Mouse (Mus musculus) thymus, adult 2 months (tissue): Measurements from ENCODE around the gene Sacs. TPM values are rescaled to one million over a fixed set of nuclear protein-coding genes. Genes with fewer than 3 reads are reported as not detected.
A peak's percentile ranks its signal among the peaks of the same experiment; 100 is the strongest.
"Not testable (repeated sequence)": the region's sequence is repeated elsewhere in the genome, so short reads cannot be mapped to it uniquely, and the experiment has no call there.

Source experiments
- DNase-seq: peaks from one replicate; pipeline ENCODE4 v3.0.0; 2021
- H3K27ac ChIP-seq: fragments of 200-500 bp; 2 replicates; pipeline ENCODE4 v1.5.1; 2012; ENCODE audit warnings: low read length, control low read depth; ENCODE audit not compliant: control insufficient read depth, insufficient read depth
- H3K27me3 ChIP-seq: fragments of 200-500 bp; 2 replicates; pipeline ENCODE4 v1.6.1; 2012; ENCODE audit warnings: mild to moderate bottlenecking, low read length, moderate library complexity, mixed read lengths; ENCODE audit not compliant: control insufficient read depth, insufficient read depth
- H3K36me3 ChIP-seq: fragments of 200-500 bp; 2 replicates; pipeline ENCODE4 v1.6.1; 2012; ENCODE audit warnings: mild to moderate bottlenecking, low read length, moderate library complexity; ENCODE audit not compliant: control insufficient read depth, insufficient read depth
- H3K4me1 ChIP-seq: fragments of 200-500 bp; replicated peaks from 2 replicates; pipeline ENCODE4 v1.6.1; 2012; ENCODE audit warnings: low read length; ENCODE audit not compliant: control insufficient read depth, insufficient read depth
- H3K4me3 ChIP-seq: fragments of 200-500 bp; 2 replicates; pipeline ENCODE4 v1.5.1; 2012; ENCODE audit warnings: mild to moderate bottlenecking, low read length, control low read depth, moderate library complexity; ENCODE audit not compliant: control insufficient read depth, insufficient read depth
- CTCF ChIP-seq: fragments of 200-500 bp; IDR thresholded peaks from 2 replicates; pipeline ENCODE4 v1.5.1; 2012; ENCODE audit warnings: mild to moderate bottlenecking, control low read depth, low read length, moderate library complexity, borderline replicate concordance; ENCODE audit not compliant: control insufficient read depth, poor library complexity, insufficient read depth; ENCODE audit errors: extremely low read depth
- POLR2A ChIP-seq: fragments of 200-500 bp; IDR thresholded peaks from 2 replicates; pipeline ENCODE4 v1.6.1; 2012; ENCODE audit warnings: mild to moderate bottlenecking, low read length, control low read depth, moderate library complexity; ENCODE audit not compliant: control insufficient read depth, poor library complexity, insufficient read depth; ENCODE audit errors: extremely low read depth
- WGBS: fragments of 180-500 bp; shearing (Covaris S2); methylation state at CpG from one replicate; pipeline ENCODE4 v1.1.7; 2018; 5-methylcytosine and 5-hydroxymethylcytosine counted together
- polyA plus RNA-seq: library from polyadenylated mRNA; depleted of rRNA; stranded (reverse); fragments of >200 nt; gene quantifications from 2 replicates; pipeline ENCODE4 v1.2.3, GENCODE M21; 2012

The Sacs gene
- polyA plus RNA-seq, 1 experiment, result 3.4 TPM

- no peak for DNase-seq
- H3K36me3 ChIP-seq, result no peaks in the 10 kb centered on the region
- no peak overlapping the region for H3K27ac ChIP-seq
- H3K4me3 ChIP-seq, result no peak overlapping the region
- no peaks in the 10 kb centered on the region; the same call in 1 of the 2 replicates for H3K27me3 ChIP-seq
- H3K4me1 ChIP-seq, result no peaks in the 10 kb centered on the region
- WGBS, result 78% methylated on average over 5 of the region's 5 CpGs
- TF ChIP-seq CTCF (no peak), POLR2A (no peak)
These were observed 3.8 kb upstream of the Sacs start for GRCm38 (mm10) chr14:61134381-61135030.

GRCm38 (mm10) chr14:61137410-61137809 lies 847 bp upstream of the Sacs start:
- no peak overlapping the region for H3K27ac ChIP-seq
- H3K36me3 ChIP-seq, result no peaks in the 10 kb centered on the region
- H3K4me3 ChIP-seq, result no peak overlapping the region
- H3K27me3 ChIP-seq, result no peaks in the 10 kb centered on the region; the same call in 1 of the 2 replicates
- no peak for DNase-seq
- no peaks in the 10 kb centered on the region for H3K4me1 ChIP-seq
- 87% methylated on average over 5 of the region's 5 CpGs for WGBS
- TF ChIP-seq CTCF (no peak), POLR2A (no peak)

- no peak for DNase-seq
- WGBS, result 48% methylated on average over 8 of the region's 8 CpGs
- no peaks in the 10 kb centered on the region; the same call in 1 of the 2 replicates for H3K27me3 ChIP-seq
- no peaks in the 10 kb centered on the region for H3K4me1 ChIP-seq
- H3K4me3 ChIP-seq, result no peak overlapping the region
- no peaks in the 10 kb centered on the region for H3K36me3 ChIP-seq
- H3K27ac ChIP-seq, result no peak overlapping the region
- TF ChIP-seq CTCF (no peak), POLR2A (no peak)
These were observed 440 bp downstream of the Sacs start for GRCm38 (mm10) chr14:61138727-61139067.

- no peaks in the 10 kb centered on the region; the same call in 1 of the 2 replicates for H3K27me3 ChIP-seq
- H3K36me3 ChIP-seq, result no peaks in the 10 kb centered on the region
- 87% methylated on average over 8 of the region's 8 CpGs for WGBS
- no peak overlapping the region for H3K27ac ChIP-seq
- H3K4me1 ChIP-seq, result peaks cover 7% of the 10 kb centered on the region
- DNase-seq, result no peak
- TF ChIP-seq POLR2A (no peak), CTCF (no peak)
- H3K4me3 ChIP-seq, result no peak overlapping the region
These were observed 5.1 kb downstream of the Sacs start for GRCm38 (mm10) chr14:61143358-61143757.

GRCm38 (mm10) chr14:61143869-61144268 lies 5.6 kb downstream of the Sacs start:
- TF ChIP-seq POLR2A (no peak), CTCF (peak; percentile 31; the same call in 1 of the 2 replicates)
- Histone ChIP-seq H3K27me3 (no peaks in the 10 kb centered on the region; the same call in 1 of the 2 replicates), H3K27ac (no peak overlapping the region), H3K4me1 (peaks cover 7% of the 10 kb centered on the region), H3K4me3 (no peak overlapping the region), H3K36me3 (no peaks in the 10 kb centered on the region)
- 50% methylated on average over 11 of the region's 11 CpGs for WGBS
- peak; percentile 29 for DNase-seq

GRCm38 (mm10) chr14:61150416-61150815 lies 12.2 kb downstream of the Sacs start:
- H3K4me1 ChIP-seq, H3K27ac ChIP-seq, DNase-seq, H3K36me3 ChIP-seq, H3K27me3 ChIP-seq, H3K4me3 ChIP-seq: not testable (repeated sequence)
- 98% methylated on average over 12 of the region's 13 CpGs for WGBS

DNA sequence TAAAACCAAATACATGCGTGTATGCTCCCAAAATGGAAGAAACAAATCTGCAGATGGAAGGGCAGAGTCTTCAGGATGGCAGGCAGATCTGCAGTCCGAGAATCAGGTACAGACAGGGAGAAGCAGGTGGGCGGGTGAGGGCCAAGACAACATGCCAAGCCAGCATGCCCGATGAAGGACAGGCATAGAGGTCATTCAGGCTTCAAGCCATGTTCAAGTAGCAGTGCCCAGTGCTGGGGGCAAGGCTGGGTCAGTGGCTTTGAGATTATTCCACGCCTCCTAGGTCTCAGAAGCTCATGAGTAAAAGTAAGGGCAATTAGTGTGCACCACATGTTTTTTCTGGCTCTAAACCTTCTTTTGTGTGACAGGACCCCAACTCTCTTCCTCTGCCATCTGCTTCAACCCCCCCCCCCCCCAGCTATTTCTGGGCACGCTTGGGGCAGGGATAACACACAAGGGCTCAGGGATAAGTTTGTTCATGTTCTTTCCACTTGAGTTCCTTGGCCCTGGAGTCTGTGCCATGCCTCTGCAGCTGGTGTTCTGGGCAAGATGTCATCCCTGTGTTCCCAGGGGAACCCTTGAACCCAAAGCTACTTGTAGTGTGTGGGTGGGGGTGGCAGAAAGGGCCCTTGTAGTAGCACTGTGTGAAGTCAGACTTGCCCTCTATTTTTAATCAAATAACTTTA lies 16.8 kb downstream of the Sacs start:
- WGBS, result 97% methylated on average over 6 of the region's 6 CpGs
- no peak for DNase-seq
- H3K4me1 ChIP-seq, result no peaks in the 10 kb centered on the region
- no peaks in the 10 kb centered on the region for H3K36me3 ChIP-seq
- H3K27me3 ChIP-seq, result no peaks in the 10 kb centered on the region
- H3K27ac ChIP-seq, result no peak overlapping the region
- H3K4me3 ChIP-seq, result no peak overlapping the region
- TF ChIP-seq POLR2A, result no peak
- no peak for TF ChIP-seq CTCF
